Mouse (Mus musculus): ENCODE results near the gene Vti1a.
A peak's percentile ranks its signal among the peaks of the same experiment; 100 is the strongest.

Gene Vti1a

DNA sequence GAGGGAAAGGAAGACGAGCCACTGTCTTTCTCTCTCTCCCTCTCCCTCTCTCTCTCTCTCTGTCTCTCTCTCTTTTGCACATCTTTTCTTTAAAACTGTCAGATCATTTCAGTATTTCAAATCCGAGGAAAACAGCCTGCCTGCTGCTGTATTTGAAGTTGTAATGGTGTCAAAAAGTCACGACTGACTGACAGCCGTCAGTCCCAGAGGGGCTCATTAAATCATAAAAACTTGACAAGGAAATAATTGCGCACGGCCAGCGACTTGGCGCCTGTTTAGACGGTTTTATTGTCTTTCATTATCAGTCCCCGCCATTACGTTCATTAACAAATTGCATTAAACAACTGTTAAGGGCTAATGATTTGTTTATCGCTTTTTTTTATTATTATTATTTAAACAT is 310.9 kb downstream of the Vti1a start:
- no peak for ATAC-seq (ENCODE audit: low TSS enrichment)

DNA sequence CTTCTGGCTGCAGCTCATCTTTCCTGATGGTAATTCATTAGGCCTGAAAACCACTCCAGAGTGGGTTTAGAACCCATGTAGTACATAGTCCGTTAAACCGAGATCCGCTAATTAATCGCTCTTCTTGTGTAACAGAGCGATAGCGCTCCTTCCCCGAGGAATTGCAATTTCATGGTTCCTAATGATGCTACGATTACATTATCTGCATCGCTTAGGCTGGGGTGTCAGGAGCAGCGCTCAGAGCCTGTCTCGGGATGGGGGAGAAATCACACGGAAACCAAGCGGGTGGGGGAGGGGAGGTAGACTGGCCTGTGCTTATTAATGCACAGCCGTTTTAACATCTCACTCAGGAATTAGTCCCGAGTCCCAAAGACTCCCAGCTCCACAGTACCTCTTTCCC is 319.4 kb downstream of the Vti1a start:
- ATAC-seq (ENCODE audit: low TSS enrichment), result no peak

DNA sequence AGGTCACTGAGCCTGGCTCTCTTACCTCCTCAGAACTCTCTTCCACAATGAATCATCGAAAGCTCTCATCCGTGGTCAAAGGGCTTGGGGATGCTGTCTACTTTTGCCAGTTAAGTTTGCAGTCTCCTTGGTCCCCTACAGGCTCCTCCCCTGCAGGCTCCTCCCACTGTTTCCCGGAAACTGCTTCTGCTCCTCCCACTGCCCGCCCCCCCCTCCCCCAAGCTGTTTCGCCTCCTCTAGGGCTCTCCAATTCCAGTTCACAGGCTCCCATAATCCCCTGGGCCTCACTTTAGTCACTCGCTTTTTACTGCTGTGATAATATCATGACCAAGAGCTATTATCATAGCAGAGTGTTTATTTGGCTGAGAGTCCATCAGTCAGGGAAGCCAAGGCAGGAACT is 324.2 kb downstream of the Vti1a start:
- ATAC-seq (ENCODE audit: low TSS enrichment), result no peak

DNA sequence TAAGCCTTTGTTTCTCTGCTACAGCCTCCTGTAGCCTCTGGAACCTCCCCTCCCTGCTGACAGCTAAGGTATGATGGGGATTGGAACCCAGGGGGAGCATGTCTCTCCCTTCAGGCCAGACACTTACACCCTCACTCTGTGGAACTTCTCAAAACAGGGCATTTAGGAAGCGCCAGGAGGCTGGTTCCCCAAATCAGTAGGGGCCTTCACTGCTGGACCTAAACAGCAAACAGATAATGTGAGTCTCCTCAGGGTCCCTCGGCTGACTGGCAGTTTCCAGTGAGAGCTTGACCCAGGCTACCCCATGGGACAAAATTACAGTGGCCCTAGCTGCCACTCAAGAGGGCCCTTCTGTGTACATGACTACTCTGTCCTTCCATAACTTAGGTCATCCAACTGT is 325.8 kb downstream of the Vti1a start:
- ATAC-seq (ENCODE audit: low TSS enrichment), result no peak

DNA sequence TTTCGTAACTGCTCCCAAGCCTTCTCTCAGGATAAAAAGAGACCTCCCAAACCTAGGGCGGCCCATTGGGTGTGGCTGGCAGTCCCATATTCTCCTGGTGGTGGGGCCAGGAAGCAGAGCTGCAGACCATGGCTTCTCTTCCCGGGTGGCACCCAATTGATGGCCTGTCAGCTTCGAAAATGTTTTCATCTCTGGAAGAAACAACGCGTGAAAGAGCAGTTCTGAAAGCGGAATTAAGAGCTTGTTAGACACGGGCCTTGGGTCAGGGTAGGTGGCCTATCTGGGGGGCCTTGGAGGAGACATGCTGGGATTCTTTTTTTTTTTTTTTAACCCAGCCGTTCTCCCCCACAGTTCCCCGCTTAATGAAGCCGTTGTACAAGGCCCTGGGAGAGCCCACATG is 326.3 kb downstream of the Vti1a start:
- no peak for ATAC-seq (ENCODE audit: low TSS enrichment)

DNA sequence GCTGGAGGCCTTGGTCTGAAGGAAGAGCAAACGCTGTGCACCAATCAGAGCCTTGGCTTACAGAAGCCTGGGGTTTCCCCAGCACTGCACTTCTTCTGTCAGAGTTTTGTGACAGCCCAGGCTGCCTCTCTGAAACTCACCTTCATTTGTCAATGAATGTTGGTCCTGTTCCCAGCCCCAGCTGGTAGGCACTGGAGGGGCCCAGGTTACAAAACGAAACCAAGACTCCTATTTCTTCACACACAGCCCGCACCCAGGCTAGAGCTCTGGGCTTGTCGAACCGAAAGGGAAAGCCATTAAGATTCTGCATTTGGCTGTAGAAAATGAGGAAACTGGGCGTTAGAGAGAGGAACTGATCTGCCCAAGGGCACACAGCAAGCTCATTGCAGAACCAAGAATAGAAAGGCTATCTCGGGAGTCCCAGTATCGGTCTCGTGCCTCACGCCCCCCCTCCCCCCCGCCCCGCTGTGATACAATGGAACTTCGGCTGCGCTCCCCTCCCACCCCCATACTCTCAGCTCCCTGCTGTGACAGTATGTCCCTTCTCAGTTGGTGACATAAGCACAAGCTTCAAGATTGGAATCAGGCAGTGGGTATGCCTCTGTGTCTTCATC is 327.3 kb downstream of the Vti1a start:
- peak; percentile 79 for ATAC-seq (ENCODE audit: low TSS enrichment)

DNA sequence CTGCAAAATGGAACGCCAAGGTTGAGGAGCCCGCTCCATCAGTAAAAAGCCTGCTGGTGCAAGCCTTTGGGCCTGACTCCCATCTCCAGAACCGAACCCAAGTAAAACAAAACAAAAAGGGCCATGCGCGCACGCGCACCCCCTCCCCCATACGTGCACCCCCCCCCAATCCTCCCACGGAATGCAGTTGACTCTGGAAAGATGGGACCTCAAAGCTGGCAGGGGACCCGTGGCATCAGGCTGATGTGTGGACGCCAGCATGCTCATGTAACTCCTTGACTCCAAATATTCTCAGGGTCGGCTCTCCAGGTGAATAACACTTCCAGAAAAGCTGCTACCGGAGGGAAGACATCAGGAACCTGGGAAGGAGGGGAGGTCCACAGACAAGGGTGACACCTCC is 327.8 kb downstream of the Vti1a start:
- ATAC-seq (ENCODE audit: low TSS enrichment), result no peak

DNA sequence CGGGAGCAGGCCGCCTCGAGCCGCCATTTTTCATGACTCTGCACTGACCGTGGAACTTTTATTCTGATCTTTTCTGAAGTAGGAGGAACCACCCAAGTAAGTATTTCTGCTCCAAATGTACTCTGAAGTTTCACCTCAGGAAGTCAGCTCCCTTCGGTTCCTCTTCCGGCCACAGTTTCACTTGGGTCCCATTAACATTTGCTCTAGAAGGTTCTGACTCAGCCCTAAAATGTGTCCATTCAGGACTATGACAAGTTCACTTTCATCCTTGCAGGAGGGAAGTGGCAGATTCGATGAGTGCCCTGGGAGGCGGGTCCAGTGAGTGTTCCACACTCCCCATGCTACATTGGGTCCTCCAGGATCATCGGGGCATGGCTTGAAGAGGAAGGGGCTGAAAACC is 333.3 kb downstream of the Vti1a start:
- ATAC-seq (ENCODE audit: low TSS enrichment), result no peak

DNA sequence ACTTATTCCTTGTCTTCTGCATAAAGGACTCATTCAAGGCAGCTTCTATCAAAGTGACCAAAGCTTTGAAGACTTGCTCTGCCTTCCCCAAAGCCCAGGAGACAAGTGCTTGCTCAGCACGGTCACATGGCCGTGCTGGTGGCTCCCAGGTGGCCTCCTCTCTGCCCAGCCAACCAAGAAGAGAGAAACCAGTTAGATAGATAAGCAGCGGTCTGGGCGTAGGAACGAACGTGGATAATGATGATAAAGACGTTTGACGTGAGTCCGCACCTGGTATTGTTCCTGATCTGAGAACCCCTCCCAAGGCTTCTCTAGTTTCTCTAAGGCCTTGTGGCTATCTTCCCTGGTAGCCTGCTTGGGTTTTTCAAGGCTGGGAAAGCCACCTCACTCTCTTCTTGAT is 334.9 kb downstream of the Vti1a start:
- ATAC-seq (ENCODE audit: low TSS enrichment), result no peak

DNA sequence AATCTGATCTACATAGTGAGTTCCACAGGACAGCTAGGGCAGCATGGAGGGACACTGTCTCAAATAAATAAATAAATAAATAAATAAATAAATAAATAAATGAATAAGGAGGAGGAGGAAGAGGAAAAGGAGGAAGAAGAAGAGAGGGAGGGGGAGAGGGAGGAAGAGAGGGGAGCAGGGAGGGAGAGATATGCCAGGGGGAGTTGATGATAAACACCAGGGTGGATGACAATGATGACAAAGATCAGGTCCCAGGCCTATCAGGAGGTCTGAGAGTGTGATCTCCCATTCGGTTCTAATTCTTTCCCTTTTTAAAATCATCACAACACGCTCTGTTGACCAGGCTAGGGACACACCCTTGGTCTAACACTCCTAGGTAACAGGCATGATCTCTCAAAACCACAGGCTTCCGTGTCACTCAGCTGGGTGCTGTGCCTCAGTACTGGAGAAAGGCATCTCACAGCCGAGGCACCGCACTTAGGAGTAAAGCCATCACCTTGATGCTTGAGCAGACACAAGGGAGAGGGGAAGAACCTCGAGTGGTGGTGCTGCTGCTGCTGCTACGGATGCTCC is 336.7 kb downstream of the Vti1a start:
- ATAC-seq (ENCODE audit: low TSS enrichment), result no peak

DNA sequence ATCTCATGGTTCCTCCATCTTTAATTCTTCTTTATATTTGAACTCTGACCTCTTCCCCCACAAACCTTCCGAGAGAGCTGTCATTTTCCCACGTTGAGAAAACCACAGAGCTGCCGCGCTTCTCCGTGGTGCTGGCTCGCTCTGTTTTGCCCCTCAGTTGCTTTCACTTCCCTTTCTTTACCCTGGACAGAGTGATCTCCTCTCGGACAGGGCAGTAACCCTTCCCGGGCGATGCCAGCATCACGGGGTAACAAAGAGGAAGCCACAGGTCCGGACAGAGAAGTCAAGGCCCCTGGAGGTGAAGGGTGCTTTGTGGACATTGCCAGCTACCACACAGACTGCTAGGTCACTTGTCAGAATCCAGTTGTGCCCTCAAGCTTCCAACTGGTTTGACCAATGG is 344.1 kb downstream of the Vti1a start:
- ATAC-seq (ENCODE audit: low TSS enrichment), result no peak

DNA sequence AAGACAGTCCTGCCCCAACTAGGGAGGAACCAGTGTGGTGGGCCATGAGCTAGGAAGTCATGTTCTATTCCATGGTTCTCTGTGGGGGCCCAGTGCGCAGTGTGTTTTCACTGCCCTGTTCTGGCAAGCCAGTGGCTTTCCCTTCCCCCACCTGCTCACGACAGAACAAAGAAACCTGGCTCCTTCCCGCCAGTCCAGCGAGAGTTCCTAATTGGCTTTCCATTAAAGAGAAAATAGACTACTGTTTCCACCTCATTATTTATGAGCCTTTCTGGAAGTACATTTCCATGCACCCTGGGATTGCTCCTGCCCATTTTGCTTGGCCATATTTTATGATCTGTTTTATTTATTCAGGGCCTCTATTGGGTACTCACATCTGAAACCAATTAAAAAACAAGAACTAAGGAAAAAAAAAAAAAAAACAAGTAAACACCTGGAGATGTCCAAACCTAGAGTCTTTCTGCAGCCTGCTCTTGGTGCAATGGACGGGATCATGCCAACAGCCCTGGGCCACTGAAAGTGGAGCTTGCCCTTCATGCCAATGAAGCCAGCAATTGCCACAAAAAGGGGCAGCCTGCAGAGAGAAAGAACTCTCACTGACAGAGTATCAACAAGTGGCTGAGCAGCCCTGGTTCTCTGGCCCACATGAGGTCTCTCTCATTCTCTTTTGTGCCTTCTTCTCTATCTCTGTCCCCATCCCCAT is 346.6 kb downstream of the Vti1a start:
- ATAC-seq (ENCODE audit: low TSS enrichment), result no peak

DNA sequence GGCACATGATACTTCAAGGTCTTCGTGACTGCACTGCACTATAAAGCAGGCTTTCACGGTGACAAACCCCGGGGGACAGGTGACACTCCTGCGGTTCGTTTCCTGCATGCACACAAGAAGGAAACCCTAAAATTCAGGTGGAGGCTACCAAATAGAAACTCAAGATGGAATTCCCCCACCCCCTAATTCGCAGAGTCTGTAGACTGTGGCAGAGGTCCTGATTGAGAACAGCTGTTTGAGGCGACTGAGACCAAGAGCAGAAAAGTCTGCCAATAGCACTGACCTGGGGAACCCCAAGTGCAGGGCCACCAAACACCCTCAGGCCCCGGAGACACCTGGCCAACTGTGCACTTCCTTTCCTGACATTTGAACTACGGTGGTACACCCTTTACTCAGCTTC is 351.7 kb downstream of the Vti1a start:
- ATAC-seq (ENCODE audit: low TSS enrichment), result no peak

DNA sequence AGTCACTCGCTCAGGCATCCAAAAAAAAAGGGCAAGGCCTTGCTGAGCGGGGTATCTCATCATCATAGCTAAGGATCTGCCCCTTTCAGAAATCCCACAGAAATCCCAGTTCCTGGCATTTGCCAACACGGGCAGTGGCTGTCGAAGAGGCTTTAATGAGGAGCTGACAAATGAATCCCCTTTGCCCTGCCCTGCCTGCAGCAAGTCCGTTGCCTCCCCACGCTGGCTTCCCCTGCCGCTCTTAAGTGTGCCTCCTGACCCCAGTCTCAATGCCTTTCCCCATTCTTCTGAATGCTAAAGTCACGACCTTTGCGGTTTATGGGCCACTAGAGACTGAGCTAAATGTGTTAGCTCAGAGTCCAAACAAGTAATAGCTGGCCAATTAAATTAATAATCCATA is 352.8 kb downstream of the Vti1a start:
- no peak for ATAC-seq (ENCODE audit: low TSS enrichment)
